Mouse (Mus musculus) limb, embryonic 14.5 days (tissue): ENCODE measurements around the gene Yy1. TPM values are rescaled to one million over a fixed set of nuclear protein-coding genes. Genes with fewer than 3 reads are reported as not detected.

Source experiments
- ATAC-seq: fragments of 200-750 bp; cut with Nextera tagmentation; 2 replicates; pipeline ENCODE4 v1.8.0; 2017; ENCODE audit warnings: low read depth, moderate number of reproducible peaks, moderate TSS enrichment; ENCODE audit not compliant: low FRiP score
- DNase-seq: peaks from one replicate; pipeline ENCODE4 v3.0.0-alpha.2; 2015; ENCODE audit warnings: low spot score
- H3K27ac ChIP-seq: fragments of 300-500 bp; sonication (generic); replicated peaks from 2 replicates; pipeline ENCODE4 v1.5.1; 2014; ENCODE audit warnings: low read depth, mild to moderate bottlenecking, low read length, moderate library complexity, mixed read lengths
- H3K27me3 ChIP-seq: fragments of 300-500 bp; sonication (generic); 2 replicates; pipeline ENCODE4 v1.6.1; 2014; ENCODE audit warnings: low read length, mixed read lengths; ENCODE audit not compliant: control insufficient read depth, insufficient read depth
- H3K36me3 ChIP-seq: fragments of 300-500 bp; sonication (generic); 2 replicates; pipeline ENCODE4 v1.6.1; 2014; ENCODE audit warnings: mild to moderate bottlenecking, low read length, moderate library complexity, mixed read lengths; ENCODE audit not compliant: control insufficient read depth, insufficient read depth
- H3K4me1 ChIP-seq: fragments of 300-500 bp; sonication (generic); 2 replicates; pipeline ENCODE4 v1.6.1; 2014; ENCODE audit warnings: antibody characterized with exemption, low read length, mixed read lengths; ENCODE audit not compliant: control insufficient read depth, insufficient read depth
- H3K4me2 ChIP-seq: fragments of 300-500 bp; sonication (generic); replicated peaks from 2 replicates; pipeline ENCODE4 v1.6.1; 2014; ENCODE audit warnings: low read depth, mild to moderate bottlenecking, low read length, moderate library complexity; ENCODE audit not compliant: severe bottlenecking
- H3K4me3 ChIP-seq: fragments of 300-500 bp; sonication (generic); replicated peaks from 2 replicates; pipeline ENCODE4 v1.5.1; 2014; ENCODE audit warnings: low read length
- H3K9ac ChIP-seq: fragments of 300-500 bp; sonication (generic); 2 replicates; pipeline ENCODE4 v1.6.1; 2014; ENCODE audit warnings: mild to moderate bottlenecking, low read depth, low read length, moderate library complexity; ENCODE audit not compliant: severe bottlenecking
- H3K9me3 ChIP-seq: fragments of 300-500 bp; sonication (generic); 2 replicates; pipeline ENCODE4 v1.6.1; 2016; ENCODE audit warnings: low read length; ENCODE audit not compliant: control insufficient read depth
- POLR2A ChIP-seq: fragments of 200-500 bp; IDR thresholded peaks from 2 replicates; pipeline ENCODE4 v1.8.0; 2012; ENCODE audit warnings: inconsistent platforms, mild to moderate bottlenecking, moderate library complexity, borderline replicate concordance; ENCODE audit not compliant: insufficient read depth, insufficient read length; ENCODE audit errors: extremely low read depth
- WGBS: fragments of 180-500 bp; shearing (Covaris S2); extraction: QIAGEN DNeasy Blood & Tissue Kit; methylation state at CpG from one replicate; pipeline ENCODE4 v1.1.7; 2014; 5-methylcytosine and 5-hydroxymethylcytosine counted together
- polyA plus RNA-seq, 2 experiments: library from polyadenylated mRNA; depleted of rRNA in 1 of 2; stranded (reverse) in 1 of 2; unstranded in 1 of 2; fragments of >200 nt; fragmentation: Nextera tagmentation in 1 of 2; extraction: Ambion mirVana in 1 of 2; gene quantifications; 2 replicates each; pipeline versions ENCODE4 v1.2.1 to v1.2.3; 2012 to 2014

Gene Yy1
- polyA plus RNA-seq, 2 experiments = 22.2 to 35.4 TPM

- no peak for ATAC-seq
- no peaks in the 10 kb centered on the region for H3K27me3 ChIP-seq
- no peak for DNase-seq
- H3K27ac ChIP-seq = no peak overlapping the region
- WGBS = 93% methylated on average over 13 of the region's 13 CpGs
- H3K4me2 ChIP-seq = no peak overlapping the region
- H3K9me3 ChIP-seq = no peaks in the 10 kb centered on the region
- peaks cover 16% of the 10 kb centered on the region for H3K36me3 ChIP-seq
- no peak overlapping the region for H3K9ac ChIP-seq
- H3K4me3 ChIP-seq = no peak overlapping the region
- no peaks in the 10 kb centered on the region for H3K4me1 ChIP-seq
- TF ChIP-seq POLR2A = no peak
These were observed 32.9 kb downstream of the Yy1 start for GRCm38 (mm10) chr12:108825561-108826224.

- no peaks in the 10 kb centered on the region for H3K9me3 ChIP-seq
- H3K36me3 ChIP-seq = peaks cover 16% of the 10 kb centered on the region
- ATAC-seq (no peak), DNase-seq (no peak)
- H3K4me2 ChIP-seq = no peak overlapping the region
- H3K9ac ChIP-seq = no peak overlapping the region
- H3K27me3 ChIP-seq = no peaks in the 10 kb centered on the region
- TF ChIP-seq POLR2A = no peak
- WGBS = 96% methylated on average over 19 of the region's 19 CpGs
- no peak overlapping the region for H3K4me3 ChIP-seq
- H3K27ac ChIP-seq = no peak overlapping the region
- H3K4me1 ChIP-seq = no peaks in the 10 kb centered on the region
These were observed 33.6 kb downstream of the Yy1 start for GRCm38 (mm10) chr12:108826282-108826957.

GRCm38 (mm10) chr12:108826958-108827535, 34.3 kb downstream of the Yy1 start:
- no peaks in the 10 kb centered on the region for H3K4me1 ChIP-seq
- no peak for DNase-seq
- H3K27ac ChIP-seq = no peak overlapping the region
- no peak overlapping the region for H3K4me3 ChIP-seq
- H3K4me2 ChIP-seq = no peak overlapping the region
- no peak for TF ChIP-seq POLR2A
- no peaks in the 10 kb centered on the region for H3K27me3 ChIP-seq
- no peak for ATAC-seq
- no peak overlapping the region for H3K9ac ChIP-seq
- H3K36me3 ChIP-seq = peaks cover 16% of the 10 kb centered on the region
- H3K9me3 ChIP-seq = no peaks in the 10 kb centered on the region
- WGBS = 96% methylated on average over 28 of the region's 28 CpGs

GRCm38 (mm10) chr12:108827641-108828040, 34.9 kb downstream of the Yy1 start:
- H3K4me3 ChIP-seq = no peak overlapping the region
- peaks cover 16% of the 10 kb centered on the region for H3K36me3 ChIP-seq
- H3K27me3 ChIP-seq = no peaks in the 10 kb centered on the region
- H3K4me2 ChIP-seq = no peak overlapping the region
- no peak overlapping the region for H3K9ac ChIP-seq
- DNase-seq = no peak
- WGBS = 97% methylated on average over 6 of the region's 6 CpGs
- no peak for ATAC-seq
- no peaks in the 10 kb centered on the region for H3K9me3 ChIP-seq
- no peaks in the 10 kb centered on the region for H3K4me1 ChIP-seq
- no peak for TF ChIP-seq POLR2A
- H3K27ac ChIP-seq = no peak overlapping the region

GRCm38 (mm10) chr12:108829636-108830035, 36.9 kb downstream of the Yy1 start:
- WGBS = 78% methylated on average over 5 of the region's 5 CpGs
- Histone ChIP-seq H3K27ac (no peak overlapping the region), H3K9ac (no peak overlapping the region), H3K4me1 (peaks cover 3% of the 10 kb centered on the region), H3K36me3 (peaks cover 16% of the 10 kb centered on the region), H3K9me3 (no peaks in the 10 kb centered on the region), H3K27me3 (no peaks in the 10 kb centered on the region), H3K4me3 (no peak overlapping the region), H3K4me2 (no peak overlapping the region)
- DNase-seq = no peak
- TF ChIP-seq POLR2A = no peak
- ATAC-seq = no peak
